Mouse (Mus musculus): ENCODE data around the gene Tnfsf13. TPM values are rescaled to one million over a fixed set of nuclear protein-coding genes. Genes with fewer than 3 reads are reported as not detected.
"Not testable (repeated sequence)": the region's sequence is repeated elsewhere in the genome, so short reads cannot be mapped to it uniquely, and the experiment has no call there.

Tnfsf13 gene
- total RNA-seq, 2 experiments from 2014 or later = 0.64 to 1.1 TPM

DNA sequence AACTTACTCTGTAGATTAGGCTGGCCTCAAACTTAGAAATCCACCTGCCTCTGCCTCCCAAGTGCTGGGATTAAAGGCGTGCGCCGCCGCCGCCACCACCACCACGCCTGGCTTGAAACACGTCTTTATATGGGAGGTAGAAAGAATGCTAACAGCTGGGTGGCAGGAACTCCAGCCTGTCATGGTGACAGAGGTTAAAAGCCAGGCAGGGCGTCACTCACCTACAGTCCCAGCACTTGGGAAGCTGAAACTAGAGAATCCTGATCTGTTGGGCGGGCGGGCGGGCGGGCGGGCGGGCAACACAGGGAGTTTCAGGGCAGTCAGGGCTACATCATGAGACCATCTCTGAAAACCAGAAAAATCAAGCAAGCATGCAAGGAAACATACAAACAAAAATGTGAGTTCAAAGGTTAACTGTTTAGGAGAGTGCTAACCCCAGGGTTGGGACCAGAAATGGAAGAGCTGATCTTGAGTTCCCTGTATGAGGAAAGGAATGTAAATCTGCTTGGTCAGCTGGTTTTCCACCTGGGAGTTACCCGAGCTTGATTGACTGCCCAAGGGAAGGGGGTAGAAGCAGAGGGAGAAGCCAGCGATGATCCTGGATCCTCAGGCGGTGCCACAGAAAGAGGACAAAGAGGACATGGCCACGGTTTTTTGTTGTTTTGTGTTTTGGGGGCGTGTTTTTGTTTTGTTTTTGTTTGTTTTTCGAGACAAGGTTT is 27.5 kb upstream of the Tnfsf13 start:
- TF ChIP-seq CTCF (IDR thresholded peaks at IDR 0.05) = no peak
- intact Hi-C loops (cut with DNase I) = no loop called here
- DNase-seq = no peak
- Histone ChIP-seq H3K4me3 (peak overlapping the region; percentile 50), H3K27ac (peak overlapping the region; percentile 59; the same call in 1 of the 2 replicates)

DNA sequence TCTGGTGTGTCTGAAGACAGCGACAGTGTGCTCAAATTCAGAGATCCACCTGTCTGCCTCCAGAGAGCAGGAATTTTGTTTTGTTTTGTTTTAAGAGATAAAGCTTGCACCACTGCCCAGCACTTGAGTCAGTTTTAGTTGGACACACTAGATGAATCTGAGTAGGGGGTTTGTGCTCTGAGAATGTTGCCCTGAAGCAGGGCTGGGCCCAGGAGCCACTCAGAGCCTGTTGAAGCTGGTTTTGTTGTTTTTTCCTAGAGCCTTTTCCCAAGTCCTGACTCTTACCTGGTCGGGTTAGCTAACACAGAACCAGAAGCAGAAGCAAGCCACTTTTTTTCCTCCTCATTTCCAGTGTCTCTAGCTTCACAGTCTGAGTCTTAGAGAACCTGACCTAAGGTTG is 25.5 kb upstream of the Tnfsf13 start:
- no peak for TF ChIP-seq CTCF (IDR thresholded peaks at IDR 0.05)
- intact Hi-C loops (cut with DNase I) = no loop called here
- no peak overlapping the region for H3K27ac ChIP-seq
- H3K4me3 ChIP-seq = no peak overlapping the region
- no peak for DNase-seq

DNA sequence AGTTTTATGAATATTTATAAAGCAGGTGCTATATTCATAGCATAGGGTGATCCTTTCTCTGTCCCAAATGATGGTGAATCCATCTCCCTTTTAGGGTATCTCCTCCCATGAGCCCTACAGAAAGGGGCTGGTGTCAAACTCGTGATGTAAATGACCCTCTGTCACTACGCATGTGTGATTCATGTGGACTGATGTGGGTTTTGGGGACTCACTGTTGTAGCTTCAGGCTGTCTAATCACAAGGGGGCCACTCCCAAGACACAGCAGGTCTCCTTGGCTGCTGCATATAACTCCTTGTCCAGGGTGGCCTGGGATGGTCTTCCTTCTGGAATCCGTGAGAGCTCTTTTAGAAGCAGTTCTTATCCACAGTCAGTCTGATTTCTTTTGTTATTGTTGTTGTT is 24.9 kb upstream of the Tnfsf13 start:
- DNase-seq = no peak
- intact Hi-C loops (cut with DNase I) = no loop called here
- no peak for TF ChIP-seq CTCF (IDR thresholded peaks at IDR 0.05)
- no peak overlapping the region for H3K27ac ChIP-seq
- no peak overlapping the region for H3K4me3 ChIP-seq

DNA sequence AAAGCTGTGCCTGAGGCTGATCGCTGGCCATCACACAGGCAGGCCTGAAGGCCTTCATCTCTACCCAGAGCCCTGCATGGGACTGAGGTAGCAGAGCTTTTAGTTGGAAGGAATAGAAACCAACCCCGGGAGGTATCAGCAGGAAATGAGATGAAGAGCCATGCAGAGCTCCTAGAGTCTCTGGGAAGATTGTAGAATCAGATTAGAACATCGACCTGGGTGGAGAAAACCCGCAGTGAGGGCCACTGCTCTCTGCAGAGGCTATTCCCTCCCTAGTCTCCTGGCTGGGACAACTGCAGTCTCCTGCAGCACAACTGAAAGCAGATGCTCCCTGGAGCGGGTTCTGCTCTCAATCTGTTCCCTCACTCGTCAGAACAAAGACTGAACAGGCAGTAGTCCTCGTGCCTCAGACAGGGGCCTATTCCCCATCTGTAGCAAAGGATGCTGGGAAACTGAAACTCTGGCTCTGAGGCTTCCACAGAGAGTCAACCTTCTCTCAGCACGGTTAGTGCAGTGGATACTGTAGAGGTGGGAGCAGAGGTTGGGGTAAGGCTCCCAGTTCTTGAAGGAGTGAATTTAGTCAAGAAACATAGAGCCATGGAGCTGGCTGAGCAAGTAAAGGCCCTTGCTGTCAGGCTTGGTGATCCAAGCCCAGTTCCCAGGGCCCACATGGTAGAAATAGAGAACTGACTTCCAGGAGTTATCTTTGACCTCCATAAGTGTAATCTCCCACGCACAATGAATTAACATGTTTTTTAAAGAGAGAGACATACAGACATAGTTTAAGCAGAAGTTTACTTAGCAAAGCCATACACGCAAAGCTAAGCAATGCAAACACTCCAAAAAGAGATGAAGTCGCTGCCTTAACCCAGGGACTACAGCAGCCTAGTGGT is 24.2 kb upstream of the Tnfsf13 start:
- Histone ChIP-seq H3K4me3 (no peak overlapping the region), H3K27ac (no peak overlapping the region)
- intact Hi-C loops (cut with DNase I) = no loop called here
- no peak for DNase-seq
- no peak for TF ChIP-seq CTCF (IDR thresholded peaks at IDR 0.05)

DNA sequence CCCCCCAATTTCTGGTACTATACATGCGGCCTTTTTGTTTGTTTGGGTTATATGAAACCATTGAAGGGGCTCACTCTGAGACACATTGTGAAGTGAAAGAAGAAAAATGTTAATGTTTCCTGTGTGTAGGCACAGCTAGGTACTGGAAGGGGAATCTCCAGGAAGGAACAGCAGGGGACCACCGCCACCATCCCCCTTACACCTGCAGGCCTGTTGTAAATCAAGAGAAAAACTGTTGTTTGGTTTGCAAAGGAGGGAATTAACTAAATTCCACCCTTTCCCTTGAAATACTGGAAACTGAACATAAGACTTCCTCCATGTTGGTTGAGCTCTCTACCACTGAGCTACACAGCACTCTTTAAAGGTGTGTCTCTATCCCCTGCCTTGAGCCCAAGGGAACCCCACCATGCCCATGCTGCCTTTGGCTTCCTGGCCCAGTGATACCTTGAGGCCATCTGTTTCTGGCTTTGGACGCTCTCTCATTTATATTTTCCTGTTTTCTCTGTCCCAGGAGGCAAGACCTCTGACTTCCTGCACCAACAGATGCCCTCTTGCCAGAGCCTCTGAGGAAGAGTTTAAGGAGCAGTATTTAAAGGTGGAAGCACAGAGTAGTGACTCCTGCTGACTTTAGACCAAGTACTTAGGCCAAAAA is 23.2 kb upstream of the Tnfsf13 start:
- TF ChIP-seq CTCF (IDR thresholded peaks at IDR 0.05) = no peak
- no peak overlapping the region for H3K27ac ChIP-seq
- DNase-seq = no peak
- intact Hi-C loops (cut with DNase I) = no loop called here
- no peak overlapping the region for H3K4me3 ChIP-seq

DNA sequence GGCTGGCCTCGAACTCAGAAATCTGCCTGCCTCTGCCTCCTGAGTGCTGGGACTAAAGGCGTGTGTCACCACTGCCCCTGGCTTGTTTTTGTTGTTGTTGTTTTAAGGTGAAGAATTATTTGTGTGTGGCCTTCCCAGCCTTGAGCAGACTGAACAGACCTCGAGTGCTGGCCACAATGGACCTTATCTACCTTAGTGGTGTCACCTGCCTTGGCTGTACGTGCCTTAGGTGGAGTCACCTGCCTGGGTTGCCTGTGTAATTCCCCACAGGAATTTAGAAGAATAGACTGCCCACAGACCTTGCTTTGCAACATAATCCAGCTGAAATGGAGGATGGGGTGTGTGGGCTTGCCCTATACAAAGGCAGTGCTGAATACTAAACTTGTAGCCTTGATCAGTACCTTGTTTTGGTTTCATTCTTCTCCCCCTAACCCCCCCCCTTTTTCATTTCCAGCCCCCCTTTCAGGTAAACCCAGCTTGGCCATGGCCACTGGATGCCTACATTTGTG is 22.3 kb upstream of the Tnfsf13 start:
- intact Hi-C loops (cut with DNase I) = loop anchor here (2.0 kb wide), 1 partner anchor 23 kb away; the partner anchor contains the start of gene Tnfsf13
- no peak for DNase-seq
- Histone ChIP-seq H3K4me3 (no peak overlapping the region), H3K27ac (no peak overlapping the region)
- no peak for TF ChIP-seq CTCF (IDR thresholded peaks at IDR 0.05)

DNA sequence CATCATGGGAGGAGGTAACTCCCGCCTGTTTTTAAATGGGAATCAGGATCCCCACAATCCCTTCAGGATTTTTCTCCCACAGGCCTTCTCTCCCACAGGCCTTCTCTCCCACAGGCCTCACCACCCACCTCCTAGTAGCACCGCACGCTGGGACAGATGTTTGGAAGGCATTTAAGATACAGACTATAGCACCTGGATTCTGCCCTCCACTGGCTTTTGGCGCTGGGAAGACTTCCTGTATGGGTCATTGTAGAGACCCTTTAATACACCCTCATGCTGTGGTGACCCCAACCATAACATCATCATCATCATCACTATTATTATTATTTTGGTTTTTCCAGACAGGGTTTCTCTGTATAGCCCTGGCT is 21.9 kb upstream of the Tnfsf13 start:
- Histone ChIP-seq H3K27ac (peak overlapping the region; percentile 83), H3K4me3 (no peak overlapping the region)
- intact Hi-C loops (cut with DNase I) = loop anchor here (2.0 kb wide), 1 partner anchor 23 kb away; the partner anchor contains the start of gene Tnfsf13
- DNase-seq = no peak
- TF ChIP-seq CTCF (IDR thresholded peaks at IDR 0.05) = no peak

DNA sequence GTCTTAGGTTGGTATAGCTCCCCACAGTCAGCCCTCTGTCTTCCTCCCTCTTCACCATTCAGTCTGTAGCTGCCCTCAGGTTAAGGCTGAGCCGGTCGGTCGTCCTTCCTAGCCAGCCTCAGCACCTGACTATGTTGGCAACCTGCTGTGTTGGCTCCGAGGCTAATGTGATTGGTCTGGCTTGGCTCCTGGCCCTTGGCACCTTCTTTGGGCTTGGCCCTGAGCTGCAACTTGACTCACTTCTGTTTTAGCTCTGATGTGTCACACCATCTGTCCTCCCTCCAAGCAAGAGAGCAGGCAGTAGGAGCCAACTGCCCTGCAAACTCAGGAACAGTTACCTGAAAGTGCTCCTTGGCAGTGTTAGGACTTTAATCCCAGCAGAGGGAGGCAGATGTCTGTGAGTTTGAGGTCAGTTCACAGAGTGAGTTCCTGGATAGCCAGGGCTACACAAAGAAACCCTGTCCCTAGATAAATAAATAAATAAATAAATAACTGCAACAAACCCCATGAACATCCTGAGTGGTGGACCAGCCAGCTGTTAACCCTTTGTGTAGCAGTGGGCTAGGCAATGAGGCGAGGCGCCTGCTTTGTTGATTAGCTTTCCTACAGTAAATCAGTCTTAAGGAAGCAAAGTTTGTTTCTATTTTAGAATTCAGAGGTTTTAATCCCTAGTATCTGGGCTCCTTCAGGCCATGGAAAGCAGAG is 21.3 kb upstream of the Tnfsf13 start:
- H3K27ac ChIP-seq = peak overlapping the region; percentile 83
- peak; percentile 95 for DNase-seq

DNA sequence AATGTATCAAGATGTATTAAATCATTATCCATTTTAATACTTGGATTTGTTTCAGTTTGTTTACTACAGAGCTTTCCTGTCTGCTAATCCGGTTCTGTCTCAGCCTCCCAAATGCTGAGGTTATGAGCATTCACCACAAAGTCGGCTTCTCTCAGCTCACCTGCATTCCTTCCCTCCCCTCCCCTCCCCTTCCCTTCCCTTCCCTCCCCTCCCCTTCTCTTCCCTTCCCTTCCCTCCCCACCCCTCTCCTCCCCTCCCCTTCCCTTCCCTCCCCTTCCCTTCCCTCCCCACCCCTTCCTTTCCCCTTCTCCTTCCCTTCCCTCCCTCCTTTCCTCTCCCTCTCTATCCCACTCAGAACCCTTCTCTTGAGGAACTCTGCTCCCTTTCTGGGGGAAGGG is 19.0 kb upstream of the Tnfsf13 start:
- H3K27ac ChIP-seq = no peak overlapping the region
- H3K4me3 ChIP-seq = no peak overlapping the region
- no peak for DNase-seq
- TF ChIP-seq CTCF (IDR thresholded peaks at IDR 0.05) = no peak
- intact Hi-C loops (cut with DNase I) = no loop called here

More for the DNA sequence above, 21.3 kb upstream of the Tnfsf13 start:
- no peak for TF ChIP-seq CTCF (IDR thresholded peaks at IDR 0.05)
- no peak overlapping the region for H3K4me3 ChIP-seq
- intact Hi-C loops (cut with DNase I) = loop anchor here (2.0 kb wide), 1 partner anchor 22 kb away; the partner anchor contains the start of gene Tnfsf13

DNA sequence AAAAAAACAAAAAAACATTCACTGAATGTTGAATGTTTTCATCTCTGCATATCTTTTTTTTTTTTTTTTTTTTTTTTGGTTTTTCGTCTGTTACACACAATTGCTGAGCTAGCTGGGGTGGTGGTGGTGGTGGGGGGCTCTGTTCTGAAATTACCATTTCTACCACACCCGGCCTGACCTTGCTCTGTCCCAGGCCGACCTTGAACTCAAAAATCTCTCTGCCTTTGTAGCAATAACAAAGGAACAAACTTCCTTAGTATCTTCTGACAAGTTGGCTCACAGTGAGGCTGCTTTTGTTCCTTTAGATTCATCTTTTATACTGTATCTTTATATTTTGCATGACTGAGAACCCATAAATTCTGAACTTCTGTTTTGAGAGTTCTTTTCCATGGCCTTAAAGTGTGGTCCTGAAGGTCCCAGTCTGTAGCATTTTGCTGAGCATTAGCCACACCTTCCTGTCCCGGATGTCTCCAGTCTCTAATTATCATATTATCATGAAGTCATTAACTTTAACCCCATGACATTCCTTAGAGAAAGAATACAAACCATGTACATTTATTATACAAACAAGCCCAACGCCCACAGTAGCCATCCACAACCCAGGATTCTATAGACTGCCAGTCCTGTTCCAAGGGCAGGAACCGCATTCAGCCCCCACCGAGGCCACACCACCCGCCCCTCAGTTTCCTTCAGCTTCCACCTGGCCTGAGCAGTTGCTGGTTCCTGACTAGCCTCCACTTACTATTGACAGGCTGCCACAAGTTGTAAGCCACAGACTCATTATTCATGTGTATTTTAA is 18.4 kb upstream of the Tnfsf13 start:
- no peak for DNase-seq
- intact Hi-C loops (cut with DNase I) = no loop called here
- no peak for TF ChIP-seq CTCF (IDR thresholded peaks at IDR 0.05)
- Histone ChIP-seq H3K4me3 (no peak overlapping the region), H3K27ac (no peak overlapping the region)

DNA sequence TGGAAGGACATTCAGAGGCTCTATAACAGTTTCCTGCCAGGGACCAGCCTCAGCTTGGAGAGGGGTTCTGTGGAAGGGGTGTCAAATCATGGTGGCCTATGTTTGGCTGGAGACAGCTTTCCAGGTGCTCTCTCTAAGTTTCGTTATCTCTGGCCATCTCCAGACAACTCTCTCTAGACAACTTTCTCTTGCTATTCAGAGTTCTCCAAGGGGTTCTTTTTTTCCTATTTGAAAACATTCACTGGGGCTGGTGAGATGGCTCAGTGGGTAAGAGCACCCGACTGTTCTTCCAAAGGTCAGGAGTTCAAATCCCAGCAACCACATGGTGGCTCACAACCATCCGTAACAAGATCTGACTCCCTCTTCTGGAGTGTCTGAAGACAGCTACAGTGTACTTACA is 17.8 kb upstream of the Tnfsf13 start:
- H3K4me3 ChIP-seq; DNase-seq; H3K27ac ChIP-seq; intact Hi-C loops (cut with DNase I): not testable (repeated sequence)

DNA sequence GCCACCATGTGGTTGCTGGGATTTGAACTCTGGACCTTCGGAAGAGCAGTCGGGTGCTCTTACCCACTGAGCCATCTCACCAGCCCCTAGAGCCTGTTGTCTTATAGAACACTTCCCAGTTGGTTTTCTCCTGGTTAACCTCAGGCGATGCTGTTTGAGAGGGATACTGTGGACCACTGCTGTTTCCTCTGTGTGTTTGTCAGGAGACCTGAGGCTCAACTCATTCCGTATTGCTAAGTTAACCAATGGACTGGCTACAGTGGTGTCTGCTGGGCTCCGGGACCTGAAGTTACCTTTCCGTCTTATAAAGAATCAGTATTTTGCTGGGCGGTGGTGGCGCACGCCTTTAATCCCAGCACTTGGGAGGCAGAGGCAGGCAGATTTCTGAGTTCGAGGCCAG is 17.3 kb upstream of the Tnfsf13 start:
- intact Hi-C loops (cut with DNase I); H3K4me3 ChIP-seq; H3K27ac ChIP-seq; DNase-seq: not testable (repeated sequence)
